Mouse (Mus musculus): Measurements from ENCODE around the gene Ptgis.

GRCm38 (mm10) chr2:167236174-167236573 is 4.2 kb downstream of the Ptgis start:
- TF ChIP-seq CTCF (IDR thresholded peaks at IDR 0.05; ENCODE audit: low read depth) (no peak), EP300 (IDR thresholded peaks at IDR 0.05; ENCODE audit: low read depth) (no peak)
